Mouse (Mus musculus): ENCODE data around the gene Xrcc6.

The Xrcc6 gene

GRCm38 (mm10) chr15:82019288-82019687 is 31.7 kb downstream of the Xrcc6 start:
- WGBS: 73% methylated on average over 3 of the region's 3 CpGs

GRCm38 (mm10) chr15:82022535-82023088 is 35.0 kb downstream of the Xrcc6 start:
- 72% methylated on average over 13 of the region's 13 CpGs for WGBS

- 87% methylated on average over 6 of the region's 6 CpGs for WGBS
Measured at GRCm38 (mm10) chr15:82023965-82024635, 36.5 kb downstream of the Xrcc6 start.

GRCm38 (mm10) chr15:82027276-82027675 is 39.6 kb downstream of the Xrcc6 start:
- WGBS: 93% methylated on average over 7 of the region's 7 CpGs

GRCm38 (mm10) chr15:82027726-82028125 is 40.1 kb downstream of the Xrcc6 start:
- 72% methylated on average over 7 of the region's 7 CpGs for WGBS

- WGBS: 82% methylated on average over 7 of the region's 7 CpGs
Measured at GRCm38 (mm10) chr15:82032386-82032785, 44.8 kb downstream of the Xrcc6 start.

- 91% methylated on average over 4 of the region's 4 CpGs for WGBS
Measured at GRCm38 (mm10) chr15:82033762-82034161, 46.1 kb downstream of the Xrcc6 start, which contains the start of gene Desi1. Gene Desi1, minus strand, starts transcription at chr15:82033862.

- 72% methylated on average over 12 of the region's 12 CpGs for WGBS
Measured at GRCm38 (mm10) chr15:82035904-82036689, 48.5 kb downstream of the Xrcc6 start.

GRCm38 (mm10) chr15:82040650-82041049 is 53.0 kb downstream of the Xrcc6 start:
- WGBS: 100% methylated on average over 1 of the region's 1 CpGs

- WGBS: 96% methylated on average over 7 of the region's 7 CpGs
Measured at GRCm38 (mm10) chr15:82044166-82044784, 56.6 kb downstream of the Xrcc6 start.

GRCm38 (mm10) chr15:82046246-82046891 is 58.7 kb downstream of the Xrcc6 start:
- 3% methylated on average over 26 of the region's 26 CpGs for WGBS

- under 1% methylated on average over 74 of the region's 74 CpGs for WGBS
Measured at GRCm38 (mm10) chr15:82047080-82047883, 59.6 kb downstream of the Xrcc6 start, which contains the start of gene Snu13. Gene Snu13, minus strand, starts transcription at chr15:82047598.

- WGBS: 58% methylated on average over 5 of the region's 5 CpGs
Measured at GRCm38 (mm10) chr15:82052544-82052943, 64.9 kb downstream of the Xrcc6 start.

GRCm38 (mm10) chr15:82058719-82059201 is 71.1 kb downstream of the Xrcc6 start, which contains the start of gene 4930407I10Rik:
Gene 4930407I10Rik, plus strand, starts transcription at chr15:82059151.
- 73% methylated on average over 1 of the region's 1 CpGs for WGBS

GRCm38 (mm10) chr15:82063909-82064308 is 76.3 kb downstream of the Xrcc6 start:
- WGBS: 66% methylated on average over 14 of the region's 14 CpGs

- 11% methylated on average over 7 of the region's 7 CpGs for WGBS
Measured at GRCm38 (mm10) chr15:82065511-82065910, 77.9 kb downstream of the Xrcc6 start.

- WGBS: 23% methylated on average over 40 of the region's 40 CpGs
Measured at GRCm38 (mm10) chr15:82069898-82070297, 82.3 kb downstream of the Xrcc6 start, which contains the start of gene Mei1. Gene Mei1, plus strand, starts transcription at chr15:82069996.

GRCm38 (mm10) chr15:82071816-82072469 is 84.3 kb downstream of the Xrcc6 start:
- WGBS: 83% methylated on average over 26 of the region's 26 CpGs

- WGBS: 84% methylated on average over 7 of the region's 7 CpGs
Measured at GRCm38 (mm10) chr15:82073490-82073889, 85.9 kb downstream of the Xrcc6 start.

GRCm38 (mm10) chr15:82079883-82080282 is 92.2 kb downstream of the Xrcc6 start:
- 78% methylated on average over 10 of the region's 10 CpGs for WGBS
